9 mouse cellular contexts compared by ENCODE assay signal in the genomic region with DNA sequence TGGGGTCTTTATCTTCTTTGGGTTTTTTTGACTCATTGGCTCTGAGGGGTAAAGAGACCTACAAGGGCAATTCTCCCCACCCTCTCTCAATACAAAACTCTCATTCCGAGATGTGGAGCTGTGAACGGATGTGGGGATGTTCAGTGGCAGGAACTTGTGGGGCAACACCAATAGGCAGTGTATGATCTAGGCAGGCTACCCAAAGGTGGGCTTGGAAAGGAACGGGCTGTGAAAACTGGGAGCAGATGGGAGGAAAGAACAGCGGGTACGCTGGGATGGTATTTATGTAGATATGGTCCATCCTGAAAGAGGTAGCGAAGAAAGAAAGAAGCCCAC. TPM values are rescaled to one million over a fixed set of nuclear protein-coding genes. Genes with fewer than 3 reads are reported as not detected.
A peak's percentile ranks its signal among the peaks of the same experiment; 100 is the strongest.
DNase-seq lines count a peak whose midpoint lies in the region; ATAC-seq and TF ChIP-seq lines count a peak whose summit lies in the region.
"Had no signal": no experiment of that assay in that cellular context is flagged by ENCODE, and none has a peak within 500 bp of the region (broad histone marks: within the 10 kb centered on the region; RNA-seq: fewer than 3 reads in every experiment).

No protein-coding gene starts in this region.

- no peak overlapping the region for H3K27ac ChIP-seq in heart, embryonic 14.5 days (replicated peaks in 1 of 2; ENCODE audit: control insufficient read depth in 1 of 2, insufficient read depth in 1 of 2, low read depth in 2 of 2, low read length in 2 of 2)
- H3K27ac ChIP-seq in bone marrow macrophage, adult 2 months (ENCODE audit: insufficient read depth, low read depth, low read length) = no peak overlapping the region
- peak overlapping the region; percentile 88 for H3K27ac ChIP-seq in hindbrain, embryonic 16.5 days (ENCODE audit: low read depth, low read length)
- peak overlapping the region; percentile 79 for H3K27ac ChIP-seq in midbrain, embryonic 14.5 days (replicated peaks; ENCODE audit: low read depth, low read length)

- peak overlapping the region; percentile 98 for H3K4me2 ChIP-seq in heart, embryonic 14.5 days (ENCODE audit: low read length)
- H3K4me2 ChIP-seq in hindbrain, embryonic 16.5 days (ENCODE audit: low read length) = peak overlapping the region; percentile 92
- H3K4me2 ChIP-seq in midbrain, embryonic 14.5 days (ENCODE audit: low read length) = peak overlapping the region; percentile 92

- H3K36me3 ChIP-seq in heart, embryonic 14.5 days (ENCODE audit: control insufficient read depth, insufficient read depth, low read length) = no peaks in the 10 kb centered on the region
- H3K36me3 ChIP-seq in hindbrain, embryonic 16.5 days (ENCODE audit: control insufficient read depth, insufficient read depth, low read length) = peaks cover 2% of the 10 kb centered on the region; the same call in 1 of the 2 replicates
- no peaks in the 10 kb centered on the region; the same call in 1 of the 2 replicates for H3K36me3 ChIP-seq in midbrain, embryonic 14.5 days (ENCODE audit: control insufficient read depth, insufficient read depth, low read length)

- ATAC-seq in heart, embryonic 14.5 days (ENCODE audit: insufficient number of reproducible peaks, insufficient read depth, low FRiP score, low read depth) = no peak
- ATAC-seq in hindbrain, embryonic 16.5 days = no peak
- ATAC-seq in midbrain, embryonic 14.5 days (ENCODE audit: low FRiP score, low TSS enrichment) = no peak
- no peak for ATAC-seq in frontal cortex, adult (ENCODE audit: low TSS enrichment)

- H3K27me3 ChIP-seq in heart, embryonic 14.5 days (ENCODE audit: control insufficient read depth, insufficient read depth, low read length) = peaks cover 62% of the 10 kb centered on the region
- peaks cover 16% of the 10 kb centered on the region for H3K27me3 ChIP-seq in hindbrain, embryonic 16.5 days (replicated peaks; ENCODE audit: control insufficient read depth, insufficient read depth, low read length)
- H3K27me3 ChIP-seq in midbrain, embryonic 14.5 days (ENCODE audit: control insufficient read depth, insufficient read depth, low read length) = peaks cover 36% of the 10 kb centered on the region

- WGBS in heart, embryonic 14.5 days = 14% methylated on average over 6 of the region's 6 CpGs
- WGBS in hindbrain, embryonic 16.5 days = 7% methylated on average over 6 of the region's 6 CpGs
- 10% methylated on average over 6 of the region's 6 CpGs for WGBS in midbrain, embryonic 14.5 days

- DNase-seq in heart, adult 18-20 months = no peak
- no peak for DNase-seq in midbrain, embryonic 14.5 days
- DNase-seq in testis, postnatal 14 days (ENCODE audit: low spot score) = no peak
- DNase-seq in cerebellum, postnatal 4 days (ENCODE audit: low spot score in 2 of 2) = no peak
- DNase-seq: cerebellum, adult 9-11 months had no signal

- no peaks in the 10 kb centered on the region for H3K9me3 ChIP-seq in heart, embryonic 14.5 days (ENCODE audit: control insufficient read depth, low read length)
- H3K9me3 ChIP-seq in hindbrain, embryonic 16.5 days (ENCODE audit: control insufficient read depth, low read length) = no peaks in the 10 kb centered on the region
- no peaks in the 10 kb centered on the region for H3K9me3 ChIP-seq in midbrain, embryonic 14.5 days (ENCODE audit: control insufficient read depth, low read length)

- H3K4me3 ChIP-seq in heart, embryonic 14.5 days (ENCODE audit: control insufficient read depth in 1 of 2, insufficient read depth in 1 of 2, low read depth in 1 of 2, low read length in 2 of 2) = peak overlapping the region; percentile 44 to 56
- H3K4me3 ChIP-seq in bone marrow macrophage, adult 2 months (ENCODE audit: insufficient read depth, low read length) = peak overlapping the region; percentile 39
- peak overlapping the region; percentile 87 for H3K4me3 ChIP-seq in hindbrain, embryonic 16.5 days (ENCODE audit: low read length)
- peak overlapping the region; percentile 78 for H3K4me3 ChIP-seq in midbrain, embryonic 14.5 days (replicated peaks; ENCODE audit: low read depth, low read length)

- no peak overlapping the region for H3K9ac ChIP-seq in heart, embryonic 14.5 days (ENCODE audit: low read length)
- peak overlapping the region; percentile 93 for H3K9ac ChIP-seq in hindbrain, embryonic 16.5 days (ENCODE audit: low read depth, low read length)
- peak overlapping the region; percentile 80; the same call in 1 of the 2 replicates for H3K9ac ChIP-seq in midbrain, embryonic 14.5 days (replicated peaks; ENCODE audit: low read length)

- no peak for TF ChIP-seq CTCF in bone marrow macrophage, adult 2 months (IDR thresholded peaks at IDR 0.05; ENCODE audit: low read depth, low read length)

- no peak for TF ChIP-seq POLR2A in bone marrow macrophage, adult 2 months (IDR thresholded peaks at IDR 0.05; ENCODE audit: borderline replicate concordance, low read depth, low read length)

- H3K4me1 ChIP-seq in heart, embryonic 14.5 days (ENCODE audit: control insufficient read depth in 2 of 2, insufficient read depth in 2 of 2, low read length in 2 of 2) = peaks cover 8 to 9% of the 10 kb centered on the region in 2 experiments; a peak in 3 of 4 replicates
- peaks cover 4% of the 10 kb centered on the region for H3K4me1 ChIP-seq in bone marrow macrophage, adult 2 months (ENCODE audit: control insufficient read depth, insufficient read depth, low read length)
- H3K4me1 ChIP-seq in hindbrain, embryonic 16.5 days (ENCODE audit: control insufficient read depth, insufficient read depth, low read depth, low read length) = peaks cover 7% of the 10 kb centered on the region
- no peaks in the 10 kb centered on the region; the same call in 1 of the 2 replicates for H3K4me1 ChIP-seq in midbrain, embryonic 14.5 days (ENCODE audit: control insufficient read depth, insufficient read depth, low read length)

RNA-seq across cellular contexts. Expression of gene Dlk2, which starts 0.2 kb away (rescaled TPM):
- polyA plus RNA-seq in heart, embryonic 14.5 days (2014; fragmentation: Nextera tagmentation; extraction: Ambion mirVana) = 0.19 and 0.57 TPM in 2 replicates
- total RNA-seq in heart, adult 18-20 months (2021) = under 1 TPM; 0.20 to 0.21 TPM
- polyA plus RNA-seq in bone marrow macrophage, adult 2 months (2012; ENCODE audit: insufficient read depth, insufficient read length, missing spikeins) = not detected in 2 replicates
- polyA plus RNA-seq in hindbrain, embryonic 16.5 days (2015; fragmentation: Nextera tagmentation; extraction: Ambion mirVana) = 25.3 and 26.8 TPM in 2 replicates
- polyA plus RNA-seq in midbrain, embryonic 14.5 days (2014; fragmentation: Nextera tagmentation; extraction: Ambion mirVana) = 13.7 and 22.2 TPM in 2 replicates

RNA-seq across cellular contexts. Expression of gene Tjap1, which starts 14.2 kb away (rescaled TPM):
- polyA plus RNA-seq in heart, embryonic 14.5 days (2014; fragmentation: Nextera tagmentation; extraction: Ambion mirVana) = 33.0 and 34.6 TPM in 2 replicates
- 10 to 100 TPM; 29.7 to 29.9 TPM for total RNA-seq in heart, adult 18-20 months (2021)
- polyA plus RNA-seq in bone marrow macrophage, adult 2 months (2012; ENCODE audit: insufficient read depth, insufficient read length, missing spikeins) = 18.0 and 18.1 TPM in 2 replicates
- 26.7 and 32.1 TPM in 2 replicates for polyA plus RNA-seq in hindbrain, embryonic 16.5 days (2015; fragmentation: Nextera tagmentation; extraction: Ambion mirVana)
- 23.5 and 24.1 TPM in 2 replicates for polyA plus RNA-seq in midbrain, embryonic 14.5 days (2014; fragmentation: Nextera tagmentation; extraction: Ambion mirVana)

RNA-seq across cellular contexts. Expression of gene Abcc10, which starts 31.2 kb away (rescaled TPM):
- 4.1 and 5.6 TPM in 2 replicates for polyA plus RNA-seq in heart, embryonic 14.5 days (2014; fragmentation: Nextera tagmentation; extraction: Ambion mirVana)
- 1 to 10 TPM; 3.6 to 4.2 TPM for total RNA-seq in heart, adult 18-20 months (2021)
- polyA plus RNA-seq in bone marrow macrophage, adult 2 months (2012; ENCODE audit: insufficient read depth, insufficient read length, missing spikeins) = 5.4 and 7.2 TPM in 2 replicates
- polyA plus RNA-seq in hindbrain, embryonic 16.5 days (2015; fragmentation: Nextera tagmentation; extraction: Ambion mirVana) = 9.2 and 9.3 TPM in 2 replicates
- polyA plus RNA-seq in midbrain, embryonic 14.5 days (2014; fragmentation: Nextera tagmentation; extraction: Ambion mirVana) = 8.5 and 9.6 TPM in 2 replicates

RNA-seq across cellular contexts. Expression of gene Lrrc73, which starts 43.7 kb away (rescaled TPM):
- polyA plus RNA-seq in heart, embryonic 14.5 days (2014; fragmentation: Nextera tagmentation; extraction: Ambion mirVana) = 0.53 and 0.92 TPM in 2 replicates
- under 1 TPM; 0.18 to 0.37 TPM for total RNA-seq in heart, adult 18-20 months (2021)
- 0.58 TPM in 1 of 2 replicates, not detected in the other for polyA plus RNA-seq in bone marrow macrophage, adult 2 months (2012; ENCODE audit: insufficient read depth, insufficient read length, missing spikeins)
- polyA plus RNA-seq in hindbrain, embryonic 16.5 days (2015; fragmentation: Nextera tagmentation; extraction: Ambion mirVana) = 19.1 and 23.8 TPM in 2 replicates
- polyA plus RNA-seq in midbrain, embryonic 14.5 days (2014; fragmentation: Nextera tagmentation; extraction: Ambion mirVana) = 12.0 and 17.4 TPM in 2 replicates

RNA-seq across cellular contexts. Expression of gene Yipf3, which starts 49.1 kb away (rescaled TPM):
- 90.8 and 93.0 TPM in 2 replicates for polyA plus RNA-seq in heart, embryonic 14.5 days (2014; fragmentation: Nextera tagmentation; extraction: Ambion mirVana)
- total RNA-seq in heart, adult 18-20 months (2021) = 10 to 100 TPM; 73.6 to 77.5 TPM
- polyA plus RNA-seq in bone marrow macrophage, adult 2 months (2012; ENCODE audit: insufficient read depth, insufficient read length, missing spikeins) = 121 and 143 TPM in 2 replicates
- polyA plus RNA-seq in hindbrain, embryonic 16.5 days (2015; fragmentation: Nextera tagmentation; extraction: Ambion mirVana) = 101 and 105 TPM in 2 replicates
- 86.7 and 90.0 TPM in 2 replicates for polyA plus RNA-seq in midbrain, embryonic 14.5 days (2014; fragmentation: Nextera tagmentation; extraction: Ambion mirVana)

Comparison
In these comparisons a context has a peak if more than half of its experiments do, and no peak if none do; other contexts are left out.
1. H3K27ac ChIP-seq: peak in hindbrain, embryonic 16.5 days (single experiment) and midbrain, embryonic 14.5 days (single experiment); none in heart, embryonic 14.5 days (0 of 2) and bone marrow macrophage, adult 2 months (single experiment).
2. Peak in every context shown above with its lines, with median percentiles within 50 percentile points of each other: H3K4me2 ChIP-seq and H3K4me3 ChIP-seq.